Mouse (Mus musculus): ENCODE results near the gene Rab31.

DNA sequence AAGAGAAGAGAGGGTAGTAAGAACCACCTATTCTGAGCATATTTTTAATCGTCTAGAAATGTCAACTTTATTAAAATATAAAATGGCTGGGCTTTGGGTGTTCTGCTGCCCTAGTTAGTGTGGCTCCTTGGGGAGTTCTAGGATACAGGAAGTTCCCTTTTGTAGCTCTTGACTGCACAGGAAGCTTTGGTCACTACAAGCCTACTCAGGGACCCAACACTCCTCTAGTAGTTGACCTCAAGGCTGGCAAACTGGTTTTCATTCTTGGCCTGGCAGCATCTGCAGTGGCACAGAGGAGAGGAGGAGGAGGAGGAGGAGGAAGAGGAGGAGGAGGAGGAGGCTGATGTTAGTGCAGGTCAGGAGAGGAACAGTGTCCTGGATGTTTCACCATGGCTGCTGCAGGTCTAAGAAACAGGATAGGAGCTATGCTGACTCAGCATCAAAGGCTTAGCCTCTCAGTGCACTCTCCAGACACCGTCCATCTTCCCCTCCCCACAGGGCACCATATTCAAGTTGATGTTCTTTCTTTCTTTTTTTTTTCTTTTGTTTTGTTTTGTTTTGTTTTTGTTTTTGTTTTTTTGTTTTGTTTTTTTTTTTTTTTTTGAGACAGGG, 91.6 kb downstream of the Rab31 start:
- no peak for TF ChIP-seq CTCF (conservative IDR thresholded peaks at IDR 0.05 in 1 of 2, IDR thresholded peaks at IDR 0.05 in 1 of 2; ENCODE audit: low read depth in 2 of 2, low read length in 2 of 2)
- no peak for TF ChIP-seq ZNF384 (IDR thresholded peaks at IDR 0.05; ENCODE audit: low read depth, low read length)

Data from CH12.LX (cell line).